Mouse (Mus musculus): ENCODE measurements around the gene Gins2.
A peak's percentile ranks its signal among the peaks of the same experiment; 100 is the strongest.

Gins2 gene

DNA sequence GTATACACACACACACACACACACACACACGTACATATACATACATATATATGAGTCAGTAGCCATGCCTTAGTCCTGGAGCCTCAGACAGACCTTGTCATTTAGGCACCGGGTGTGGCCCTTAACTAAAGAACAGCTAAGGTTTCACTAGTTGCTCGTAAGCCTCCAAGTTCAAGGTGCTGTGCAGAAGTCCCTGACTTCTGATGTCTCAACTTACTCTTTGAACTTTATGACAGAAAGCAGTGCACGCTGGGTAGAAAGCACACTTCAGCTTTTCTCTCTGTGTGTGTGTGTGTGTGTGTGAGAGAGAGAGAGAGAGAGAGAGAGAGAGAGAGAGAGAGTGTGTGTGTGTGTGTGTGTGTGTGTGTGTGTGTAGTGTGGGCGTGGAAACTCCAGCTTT is 44.9 kb downstream of the Gins2 start:
- DNase-seq (ENCODE audit: low spot score), result no peak

DNA sequence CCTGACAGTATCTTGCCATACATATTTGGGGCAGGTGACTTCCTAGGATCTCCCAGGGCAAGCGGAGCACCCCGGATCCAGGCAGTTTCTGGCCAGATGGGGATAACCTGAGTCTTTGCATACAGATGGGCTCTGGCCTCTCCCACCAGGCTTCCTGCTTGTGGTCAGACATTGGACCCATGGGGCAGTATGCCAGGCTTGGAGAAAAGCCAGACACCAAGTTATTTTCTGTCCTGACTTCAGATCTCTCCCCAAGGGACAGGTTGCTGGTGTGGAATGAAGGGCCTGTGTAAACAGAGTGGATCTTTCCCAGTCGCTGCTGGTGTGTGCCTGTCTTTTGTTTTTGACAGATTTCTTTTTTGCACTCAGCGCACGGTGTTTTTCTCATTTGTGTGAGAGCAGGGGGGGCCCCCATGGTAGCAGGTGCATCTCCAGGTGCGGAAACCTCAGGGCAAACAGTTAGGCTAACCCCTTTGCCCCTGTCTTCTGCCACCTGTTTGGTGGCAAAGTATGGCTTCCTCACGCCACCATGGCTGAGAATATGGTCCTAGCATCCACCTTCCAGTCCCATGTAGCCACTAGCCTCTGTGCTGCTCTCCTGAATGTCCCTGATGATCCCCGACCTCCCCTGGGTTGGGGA is 45.6 kb downstream of the Gins2 start:
- DNase-seq (ENCODE audit: low spot score), result no peak

DNA sequence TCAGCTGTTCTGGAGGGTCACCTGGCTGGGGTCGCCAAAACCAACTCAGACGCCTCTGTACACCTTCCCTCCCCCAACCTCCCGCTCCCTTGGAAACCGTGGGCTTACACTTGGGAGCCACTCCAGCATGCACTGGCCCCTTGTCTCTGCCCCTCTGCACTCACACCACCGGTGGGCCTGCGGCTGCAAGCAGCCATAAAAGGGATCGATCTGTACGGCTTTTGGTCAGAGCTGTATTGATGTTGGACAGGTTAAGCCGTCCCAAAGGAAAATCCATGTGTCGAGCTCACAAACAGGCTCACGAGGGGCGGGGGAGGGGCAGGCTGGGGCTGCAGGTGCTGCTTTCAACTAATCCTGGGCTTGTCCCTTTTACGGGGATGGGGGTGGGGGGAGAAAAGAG is 46.1 kb downstream of the Gins2 start:
- DNase-seq (ENCODE audit: low spot score), result no peak

DNA sequence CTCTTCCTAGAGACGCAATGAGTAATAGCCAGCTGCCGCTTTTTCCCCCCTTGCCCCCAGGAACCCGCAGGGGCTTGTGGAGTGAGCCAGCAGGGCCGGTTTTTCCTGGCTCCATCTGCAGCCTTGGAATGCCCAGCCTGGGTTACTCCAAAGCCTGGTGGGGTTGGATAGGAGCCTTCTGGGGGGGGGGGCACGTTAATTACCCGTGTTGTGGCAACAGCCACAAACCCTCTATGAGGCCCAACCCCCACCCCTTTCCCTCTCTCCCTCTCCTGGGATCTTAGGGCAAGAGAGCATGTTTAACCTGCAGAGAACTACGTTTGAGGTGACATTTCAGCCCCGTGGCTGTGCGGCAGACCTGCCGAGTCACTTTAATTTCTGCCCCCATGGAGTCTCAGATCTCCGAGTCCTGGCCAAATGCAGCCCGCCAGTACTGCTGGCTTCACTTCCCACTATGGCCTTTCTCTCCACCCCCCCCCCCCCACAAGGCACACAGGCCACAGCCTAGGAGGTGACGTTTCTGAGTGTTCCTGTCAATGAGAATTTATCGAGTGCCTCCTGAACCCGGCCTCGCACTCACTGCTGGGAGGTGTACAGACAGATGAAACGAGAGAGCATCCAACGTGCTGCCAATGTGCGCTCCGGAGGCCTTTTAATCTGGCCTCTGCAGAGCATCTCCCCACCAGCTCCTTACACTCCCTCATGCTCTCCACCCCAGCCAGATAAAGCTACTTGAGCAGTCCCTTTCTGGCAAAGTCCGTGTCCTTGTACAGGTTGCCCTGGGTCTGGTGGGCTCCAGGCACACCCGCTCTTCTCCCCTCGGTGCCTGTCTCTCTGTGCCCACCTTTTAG is 49.1 kb downstream of the Gins2 start:
- peak; percentile 38 for DNase-seq (ENCODE audit: low spot score)

DNA sequence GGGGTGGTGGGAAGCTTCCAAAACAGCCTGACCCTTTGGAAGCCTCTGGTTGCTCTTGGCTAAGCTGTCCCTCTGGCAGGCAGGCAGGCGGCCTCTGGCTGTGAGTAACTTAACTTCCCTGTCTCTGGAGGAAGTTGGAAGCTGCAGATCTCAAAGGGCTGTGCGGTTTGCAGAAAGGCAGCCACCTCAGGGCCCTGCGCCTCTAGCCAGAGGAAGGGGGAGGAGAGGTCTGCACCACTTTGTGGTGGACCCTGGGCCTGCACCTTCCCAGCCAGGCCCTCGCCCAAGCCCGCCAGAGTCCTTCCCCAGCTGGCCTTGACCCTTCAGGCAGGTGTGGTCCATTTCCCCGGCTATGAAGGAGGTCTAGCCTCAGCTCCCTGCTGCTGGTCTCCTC is 49.7 kb downstream of the Gins2 start:
- no peak for DNase-seq (ENCODE audit: low spot score)

DNA sequence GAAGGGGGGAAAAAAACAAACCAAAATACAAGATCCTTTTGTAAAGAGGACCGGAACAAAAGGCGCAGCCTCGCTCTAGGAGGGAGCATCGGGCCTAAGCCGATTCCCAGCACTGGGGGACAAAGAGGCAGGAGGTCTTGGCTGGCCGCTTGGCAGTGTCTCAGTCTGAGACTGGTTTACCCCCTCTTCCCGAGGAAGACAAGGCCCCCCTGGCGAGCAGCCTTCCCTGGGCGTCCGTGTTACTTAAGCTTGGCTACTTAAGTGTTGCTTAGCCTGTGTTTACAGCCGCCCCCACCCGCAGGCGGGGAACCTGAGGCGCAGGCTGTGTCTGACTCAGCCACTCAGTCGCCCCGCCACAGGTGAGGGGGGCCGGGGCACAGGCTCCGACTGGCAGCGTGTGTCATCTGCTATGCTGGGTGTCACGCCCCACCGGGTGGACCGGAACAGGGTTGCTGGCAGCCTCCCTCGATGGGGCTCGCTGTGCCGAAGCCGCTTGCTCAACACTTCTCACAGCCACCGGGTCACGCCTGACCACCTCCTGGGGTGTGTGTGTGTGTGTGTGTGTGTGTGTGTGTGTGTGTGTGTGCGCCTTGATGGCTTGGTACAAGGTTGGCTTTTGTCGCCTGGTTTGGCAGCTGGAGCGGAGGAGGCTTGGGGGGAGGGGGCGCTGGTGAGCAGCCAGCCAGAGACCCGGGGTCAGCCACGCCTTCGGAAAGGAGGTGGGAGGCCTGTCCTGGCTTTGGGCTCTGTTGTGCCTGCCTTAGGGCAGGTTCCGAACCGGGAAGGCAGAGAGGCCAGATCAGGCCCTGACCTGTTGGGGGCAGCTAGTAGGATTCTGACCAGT is 50.5 kb downstream of the Gins2 start:
- DNase-seq (ENCODE audit: low spot score), result peak; percentile 69

DNA sequence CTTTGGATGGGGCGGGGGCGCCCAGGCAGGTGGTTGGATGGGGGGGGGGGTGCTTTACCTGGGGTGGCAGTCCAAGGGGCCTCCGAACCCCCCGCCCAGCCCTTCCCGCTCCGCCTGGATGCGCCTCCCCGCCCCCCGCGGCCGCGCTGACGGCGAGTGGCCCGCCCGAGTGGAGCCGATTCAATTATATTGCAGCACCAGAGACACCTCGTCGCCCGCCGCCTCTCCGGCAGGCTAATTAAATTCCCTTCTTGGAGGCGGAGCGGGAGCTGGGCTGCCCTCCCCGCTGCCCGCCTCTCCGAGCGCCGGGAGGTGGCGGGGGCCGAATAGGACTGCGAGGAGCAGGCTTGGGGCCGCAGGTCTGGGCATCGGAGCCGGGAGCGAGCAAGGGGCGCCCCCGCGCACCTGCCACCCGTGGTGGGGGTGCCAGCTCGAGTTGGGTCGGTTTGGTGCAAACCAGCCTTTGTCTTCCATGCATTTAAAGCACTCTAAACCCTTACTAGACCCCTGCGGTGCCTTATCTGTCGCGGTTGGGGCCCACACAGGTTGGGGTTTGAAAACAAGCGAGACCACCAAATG is 51.2 kb downstream of the Gins2 start:
- DNase-seq (ENCODE audit: low spot score), result peak; percentile 48

DNA sequence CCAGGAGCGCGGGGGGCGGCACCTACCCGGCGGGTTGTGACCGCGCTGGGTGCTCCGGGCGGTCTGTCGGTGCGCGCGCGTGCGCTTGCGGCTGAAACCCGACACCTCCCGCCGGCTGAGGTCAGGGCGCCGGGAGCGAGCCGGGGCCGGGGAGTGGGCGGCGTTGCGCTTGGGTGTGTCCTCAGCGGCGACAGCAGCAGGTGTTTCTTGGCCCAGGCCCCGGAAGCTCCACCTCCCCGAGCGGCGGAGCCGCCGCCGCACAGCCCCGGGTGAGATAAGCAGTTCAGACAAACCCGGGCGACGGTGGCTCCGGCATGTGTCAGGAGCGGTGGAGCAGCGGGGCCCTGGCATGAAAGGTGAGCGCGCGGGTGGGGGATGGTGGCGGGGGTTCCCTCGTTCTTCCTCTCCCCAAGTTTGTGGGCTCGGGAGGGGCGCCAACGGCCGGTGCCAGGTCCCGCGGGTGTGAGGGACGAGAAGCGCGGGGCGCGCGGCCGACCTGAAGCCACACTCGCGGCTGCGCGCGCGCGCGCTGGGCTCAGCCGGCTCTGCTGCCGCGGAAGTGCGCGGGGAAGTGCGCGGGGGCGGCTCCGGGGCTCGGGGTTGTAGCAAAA is 51.8 kb downstream of the Gins2 start:
- DNase-seq (ENCODE audit: low spot score), result peak; percentile 75

DNA sequence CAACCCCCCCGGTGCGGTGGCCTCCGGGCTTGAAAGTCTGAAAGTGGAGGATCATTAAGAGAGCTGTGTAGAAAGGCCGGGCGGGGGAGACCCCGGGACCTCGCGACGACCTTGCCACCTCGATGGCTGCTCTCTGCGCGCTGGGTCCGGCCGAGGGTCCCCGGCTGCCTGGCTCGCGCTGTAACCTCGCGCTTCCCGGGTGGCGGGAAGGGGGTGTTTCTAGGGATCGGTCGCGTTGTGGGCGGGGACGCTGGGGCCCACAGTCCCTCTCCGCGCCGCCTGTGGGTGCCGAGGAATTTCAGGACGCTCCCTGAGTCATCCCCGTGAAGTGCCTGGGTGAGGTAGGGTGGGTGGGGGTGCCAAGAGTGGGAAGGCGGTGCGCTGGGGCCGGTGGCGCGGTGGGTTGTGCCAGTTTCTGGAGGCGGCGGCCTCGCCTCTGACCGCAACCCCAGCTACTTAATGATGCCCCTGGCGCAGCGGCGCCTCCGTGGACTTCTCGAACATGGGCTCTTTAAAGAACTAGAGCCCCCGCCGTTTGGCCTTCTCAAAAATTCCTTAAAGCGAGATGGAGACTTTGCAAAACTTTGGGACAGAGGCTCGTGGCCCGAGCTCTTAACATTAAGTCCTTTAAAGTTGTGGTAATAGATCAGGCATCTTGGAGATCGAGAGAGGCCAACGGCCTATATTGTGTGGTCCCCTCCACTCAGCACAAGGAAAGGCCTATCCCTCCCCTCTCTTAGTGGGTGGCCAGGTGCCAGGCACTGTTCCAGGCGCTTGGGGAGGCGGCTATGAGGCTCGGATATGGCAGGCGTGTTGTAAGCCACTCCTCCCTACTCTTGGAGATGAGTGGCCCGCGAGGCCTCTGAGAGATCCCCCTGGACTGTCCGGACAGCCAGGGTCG is 52.5 kb downstream of the Gins2 start:
- peak; percentile 31 for DNase-seq (ENCODE audit: low spot score)

DNA sequence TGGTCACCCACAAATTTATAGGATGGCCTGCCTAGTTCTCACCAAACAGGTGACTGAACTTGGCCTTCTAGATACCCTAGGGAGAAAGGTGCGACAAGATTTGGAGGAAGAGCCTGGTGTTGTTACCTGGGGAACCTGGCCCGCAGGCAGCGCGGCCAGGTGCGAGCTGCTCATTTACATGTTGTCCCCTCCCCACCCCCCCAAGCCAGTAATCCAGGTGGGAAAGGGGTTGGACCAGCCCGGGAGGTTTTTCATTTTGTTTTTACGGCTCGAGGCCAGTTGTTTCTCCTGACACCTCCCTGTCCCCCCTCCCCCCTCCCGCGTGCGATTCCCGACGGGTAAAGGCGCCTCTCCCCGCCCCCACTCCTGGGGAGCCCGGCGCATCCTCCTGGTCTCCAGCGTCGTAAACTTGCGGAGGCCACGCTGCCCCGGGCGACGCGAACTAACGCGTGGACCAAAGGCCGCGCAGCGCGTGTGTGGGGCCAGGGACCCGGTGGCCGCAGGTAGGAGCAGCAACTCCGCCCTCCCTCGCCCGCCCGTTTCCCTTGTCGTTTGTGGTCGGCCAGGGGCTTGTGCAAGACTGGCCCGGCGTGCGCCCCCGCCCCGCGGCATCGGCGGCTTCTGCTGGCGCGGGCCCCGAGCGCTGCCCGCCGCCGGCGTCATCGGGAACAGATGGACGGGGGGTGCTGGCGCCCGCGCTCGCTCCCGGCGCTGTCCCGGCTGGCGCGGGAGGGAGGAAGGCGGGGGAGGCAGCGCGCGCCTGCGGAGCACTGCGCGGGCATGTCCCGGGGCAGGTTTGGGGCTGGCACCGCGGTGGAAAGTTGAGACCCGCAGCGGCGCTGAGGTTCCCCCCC is 53.4 kb downstream of the Gins2 start:
- DNase-seq (ENCODE audit: low spot score), result peak; percentile 57

DNA sequence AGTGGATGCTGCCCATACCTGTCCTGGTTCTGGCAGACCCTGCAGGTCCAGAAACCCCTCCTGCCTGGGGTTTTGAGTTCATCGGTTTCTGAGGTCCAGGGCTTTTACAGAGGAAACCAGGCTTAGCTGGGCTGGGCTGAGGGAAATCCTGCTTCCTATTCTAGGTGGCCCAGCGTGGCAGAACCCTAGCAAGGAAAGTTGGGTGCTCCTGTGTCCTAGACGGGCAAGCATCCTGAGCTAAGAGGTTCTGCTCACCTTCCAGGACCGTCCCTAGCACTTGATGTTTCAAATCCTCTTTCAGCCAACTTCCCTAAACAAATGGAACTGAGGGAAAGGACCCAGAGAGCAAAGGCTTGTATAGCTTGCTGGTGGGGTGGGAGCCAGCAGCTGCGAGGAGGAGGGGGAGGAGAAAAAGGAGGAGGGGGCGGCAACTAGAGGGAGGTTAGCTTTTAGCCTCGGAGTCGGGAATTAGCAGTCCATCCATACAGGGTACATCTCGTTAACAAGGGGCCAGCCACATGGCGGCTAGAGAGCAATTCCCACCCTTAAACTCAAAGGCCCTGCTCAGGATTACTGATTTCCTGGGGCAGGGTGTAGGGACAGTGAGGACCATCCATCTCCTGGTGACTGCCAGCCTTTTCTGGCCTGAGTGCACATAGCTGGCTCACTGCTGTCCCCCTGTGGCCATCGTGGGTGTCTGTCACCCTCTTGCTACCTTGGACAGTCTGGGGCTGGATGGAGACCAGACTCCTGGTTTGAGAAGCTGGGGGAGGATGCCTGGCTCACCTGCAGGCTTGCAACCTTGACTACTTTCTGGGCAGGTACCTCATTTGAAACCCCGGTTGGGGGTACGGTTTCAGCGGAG is 54.4 kb downstream of the Gins2 start:
- DNase-seq (ENCODE audit: low spot score), result peak; percentile 72

DNA sequence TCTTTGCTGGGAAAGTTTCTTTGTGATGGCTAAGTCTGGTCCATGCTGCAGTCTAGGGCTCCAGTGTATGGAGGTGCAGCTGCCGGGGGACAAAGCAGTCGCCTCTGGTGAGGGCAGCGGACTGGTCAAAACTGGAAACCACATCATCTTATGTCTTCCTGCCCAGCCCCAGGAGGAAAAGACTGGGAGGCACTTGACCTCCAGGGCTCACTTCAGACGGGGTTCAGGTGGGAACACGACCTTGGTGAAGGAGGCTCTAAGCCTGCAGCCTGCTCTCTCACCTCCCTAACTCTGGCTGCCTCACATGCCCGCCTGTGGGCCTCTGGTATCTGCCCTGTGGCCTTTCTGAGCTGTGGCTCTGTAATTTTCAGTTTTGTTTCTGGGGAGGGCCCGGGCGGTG is 55.0 kb downstream of the Gins2 start:
- DNase-seq (ENCODE audit: low spot score), result no peak

DNA sequence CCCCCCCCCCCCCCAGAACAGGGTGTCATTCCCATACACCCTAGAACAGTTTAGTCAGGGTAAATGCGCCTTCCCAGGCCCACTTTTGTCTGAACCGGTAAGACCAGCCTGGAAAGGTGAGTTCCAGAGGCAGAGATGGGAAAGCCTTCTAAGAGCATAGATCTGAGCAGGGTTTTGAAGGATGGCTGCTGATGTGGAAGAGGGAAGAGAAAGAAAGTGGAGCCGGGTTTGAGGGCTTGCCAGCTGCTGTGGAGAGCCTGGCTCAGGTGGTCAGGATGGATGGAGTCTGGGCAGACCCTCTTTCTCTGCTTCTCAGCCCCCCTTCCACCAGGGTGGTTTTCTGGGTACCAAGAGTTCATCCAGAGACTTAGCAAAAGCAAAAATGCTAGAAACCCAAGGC is 55.7 kb downstream of the Gins2 start:
- DNase-seq (ENCODE audit: low spot score), result no peak

DNA sequence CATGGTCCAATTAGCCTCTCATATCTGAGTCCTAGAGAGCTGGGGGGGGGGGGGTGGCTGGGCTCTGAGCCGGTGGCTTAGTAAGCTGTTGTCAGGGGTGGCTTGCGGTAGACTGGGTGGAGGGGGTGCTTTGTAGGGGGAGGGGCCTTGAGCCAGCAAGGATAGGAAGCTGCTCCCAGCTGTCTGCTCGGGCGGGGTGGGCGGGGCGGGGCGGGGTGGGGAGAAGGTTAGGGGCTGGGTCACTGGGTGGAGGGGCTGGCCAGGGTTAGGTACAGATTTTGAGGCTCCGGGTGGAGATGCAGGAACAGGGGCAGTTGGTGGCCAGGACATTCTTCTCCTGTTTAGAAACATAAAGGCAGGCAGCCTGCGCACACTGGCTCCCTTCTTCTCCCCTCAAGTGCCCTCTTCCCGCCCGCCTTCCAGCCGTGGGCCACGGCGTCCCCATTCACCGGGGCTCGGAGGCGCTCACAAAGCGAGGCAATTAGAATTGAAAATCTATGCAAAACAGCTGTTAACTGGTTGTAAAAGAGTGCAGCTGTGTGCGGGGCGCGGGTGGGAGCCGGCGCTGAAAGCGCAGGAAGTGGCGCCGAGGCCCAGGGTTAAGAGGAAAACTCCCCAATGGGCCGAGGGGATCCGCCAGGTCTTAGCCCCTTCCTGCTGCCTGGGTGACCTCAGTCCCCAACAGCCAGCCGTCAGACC is 56.4 kb downstream of the Gins2 start:
- no peak for DNase-seq (ENCODE audit: low spot score)

DNA sequence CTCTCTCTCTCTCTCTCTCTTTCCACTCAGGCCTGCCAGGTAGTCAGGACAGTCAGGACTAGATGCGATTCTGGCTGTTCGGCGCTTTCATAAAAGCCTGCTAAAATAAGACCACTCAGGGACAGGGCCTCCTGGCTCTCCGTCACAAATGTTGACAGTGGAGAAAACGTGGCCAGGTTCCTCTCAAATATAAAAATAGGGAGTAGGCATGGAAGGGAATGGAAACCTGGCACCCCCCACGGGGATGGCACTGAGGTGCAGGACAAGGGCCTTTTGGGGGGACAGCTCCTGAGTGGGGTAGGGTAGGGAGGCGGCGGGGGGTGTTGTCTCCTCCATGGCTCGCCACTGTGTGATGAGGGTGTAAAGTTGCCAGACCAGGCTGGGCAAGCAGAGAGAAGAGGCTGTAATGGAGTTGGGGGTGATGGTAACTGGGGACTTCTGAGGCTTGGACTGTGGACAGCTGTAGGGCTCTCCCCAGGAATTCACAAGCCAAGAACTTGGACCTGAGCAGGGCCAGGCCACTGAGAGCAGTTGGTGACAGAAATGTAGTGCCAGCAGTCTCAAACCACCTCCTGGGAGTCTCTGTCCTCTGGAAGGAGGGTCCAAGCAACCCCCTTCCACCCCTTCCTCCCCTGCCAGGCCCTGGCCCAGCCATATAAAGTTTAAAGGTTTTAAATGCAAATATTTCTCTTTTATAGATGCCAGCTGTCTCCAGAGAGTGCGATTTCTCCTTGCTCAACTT is 57.2 kb downstream of the Gins2 start:
- DNase-seq (ENCODE audit: low spot score), result no peak

DNA sequence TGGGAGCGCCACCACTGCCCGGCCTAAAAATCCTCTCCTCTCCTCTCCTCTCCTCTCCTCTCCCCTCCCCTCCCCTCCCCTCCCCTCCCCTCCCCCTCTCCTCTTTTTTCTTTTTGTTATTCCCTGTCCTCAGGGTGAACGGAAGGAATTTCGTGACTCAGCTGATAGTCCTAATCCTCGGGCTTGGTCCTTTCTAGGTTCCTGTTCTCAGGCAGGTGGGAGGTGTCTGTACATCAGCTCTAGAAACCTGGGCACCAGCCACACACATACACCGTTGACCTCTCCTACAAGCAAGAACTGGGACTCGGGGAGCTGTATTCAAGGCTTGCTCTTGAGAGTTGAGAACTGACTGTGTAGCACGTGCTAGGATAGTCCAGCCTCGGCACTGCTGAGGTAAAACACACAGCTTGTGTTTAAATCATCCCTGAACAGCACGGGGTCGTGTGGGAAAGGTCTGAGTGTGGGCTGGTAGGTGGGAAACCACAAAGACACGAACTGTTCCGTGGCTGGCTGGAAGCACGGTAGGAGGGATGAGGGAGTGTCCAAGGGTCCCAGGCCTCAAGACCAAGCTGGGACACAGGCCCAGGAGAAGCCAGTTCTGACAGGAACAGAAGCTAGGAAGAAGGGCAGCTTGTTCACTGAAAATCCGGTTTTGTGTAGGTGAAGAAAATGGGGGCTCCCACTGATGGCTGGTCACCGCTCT is 58.0 kb downstream of the Gins2 start:
- DNase-seq (ENCODE audit: low spot score), result no peak

DNA sequence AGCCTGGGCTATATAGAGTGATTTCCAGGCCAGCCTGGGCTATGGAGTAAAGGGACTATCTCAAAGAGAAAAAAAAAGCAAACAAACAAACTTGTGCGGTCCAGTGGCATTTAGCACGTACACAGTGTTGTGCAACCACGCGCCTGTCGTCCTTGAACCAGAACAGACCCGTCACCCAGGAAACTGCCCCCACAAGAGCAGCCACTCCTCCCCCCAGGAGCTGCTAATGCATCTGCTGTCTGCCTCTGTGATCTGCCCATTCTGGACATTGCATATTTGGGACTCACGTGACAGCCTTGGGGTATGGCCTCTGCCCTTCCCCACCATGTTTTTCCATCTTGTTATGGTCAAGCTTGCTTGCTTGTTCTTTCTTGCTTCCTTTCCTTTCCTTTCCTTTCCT is 59.9 kb downstream of the Gins2 start:
- DNase-seq (ENCODE audit: low spot score), result no peak
